9 mouse cellular contexts compared by ENCODE assay signal in genomic region chr2:75312246-75312645, GRCm38 (mm10).
A peak's percentile ranks its signal among the peaks of the same experiment; 100 is the strongest.
DNase-seq lines count a peak whose midpoint lies in the region; ATAC-seq and TF ChIP-seq lines count a peak whose summit lies in the region.
"Had no signal": no experiment of that assay in that cellular context is flagged by ENCODE, and none has a peak within 500 bp of the region (broad histone marks: within the 10 kb centered on the region; RNA-seq: fewer than 3 reads in every experiment).

No protein-coding gene starts in this region.

- H3K4me3 ChIP-seq in kidney, embryonic 16.5 days (ENCODE audit: low read length): no peak overlapping the region
- H3K4me3 ChIP-seq in hindbrain, embryonic 14.5 days (replicated peaks; ENCODE audit: low read length): no peak overlapping the region
- no peak overlapping the region for H3K4me3 ChIP-seq in liver, postnatal 0 days (ENCODE audit: low read depth, low read length)
- H3K4me3 ChIP-seq: liver, embryonic 13.5 days had no signal

- no peak for ATAC-seq in kidney, embryonic 16.5 days (ENCODE audit: low FRiP score, low TSS enrichment)
- ATAC-seq in hindbrain, embryonic 14.5 days (ENCODE audit: low FRiP score): no peak
- no peak for ATAC-seq in liver, postnatal 0 days

- no peaks in the 10 kb centered on the region for H3K36me3 ChIP-seq in kidney, embryonic 16.5 days (ENCODE audit: insufficient read depth, low read length)
- H3K36me3 ChIP-seq in hindbrain, embryonic 14.5 days (replicated peaks; ENCODE audit: control insufficient read depth, insufficient read depth): no peaks in the 10 kb centered on the region
- no peaks in the 10 kb centered on the region for H3K36me3 ChIP-seq in liver, postnatal 0 days (replicated peaks; ENCODE audit: insufficient read depth, low read length)
- H3K36me3 ChIP-seq: liver, embryonic 13.5 days had no signal

- TF ChIP-seq EP300 in liver, postnatal 0 days (IDR thresholded peaks at IDR 0.05; ENCODE audit: low read depth): no peak

- no peak overlapping the region for H3K27ac ChIP-seq in kidney, embryonic 16.5 days (ENCODE audit: low read length)
- H3K27ac ChIP-seq in hindbrain, embryonic 14.5 days: no peak overlapping the region
- H3K27ac ChIP-seq in liver, postnatal 0 days (ENCODE audit: low read depth): no peak overlapping the region
- H3K27ac ChIP-seq: liver, embryonic 13.5 days had no signal

- peaks cover 9% of the 10 kb centered on the region for H3K4me1 ChIP-seq in kidney, embryonic 16.5 days (ENCODE audit: insufficient read depth, low read length)
- 0 out of 2 replicates have a peak, but pooled peaks cover 7% of the 10 kb centered on the region for H3K4me1 ChIP-seq in hindbrain, embryonic 14.5 days (replicated peaks; ENCODE audit: control insufficient read depth, insufficient read depth, low read length)
- no peaks in the 10 kb centered on the region for H3K4me1 ChIP-seq in liver, postnatal 0 days (ENCODE audit: insufficient read depth)
- H3K4me1 ChIP-seq: liver, embryonic 13.5 days had no signal

- TF ChIP-seq CTCF in liver, postnatal 0 days (IDR thresholded peaks at IDR 0.05; ENCODE audit: low read depth): peak; percentile 62

- peaks cover 5% of the 10 kb centered on the region; the same call in 1 of the 2 replicates for H3K27me3 ChIP-seq in kidney, embryonic 16.5 days (ENCODE audit: insufficient read depth, low read length)
- peaks cover 5% of the 10 kb centered on the region; the same call in 1 of the 2 replicates for H3K27me3 ChIP-seq in hindbrain, embryonic 14.5 days (ENCODE audit: control insufficient read depth, insufficient read depth, low read length)
- H3K27me3 ChIP-seq in liver, postnatal 0 days (ENCODE audit: insufficient read depth, low read length): no peaks in the 10 kb centered on the region

- H3K4me2 ChIP-seq in kidney, embryonic 16.5 days (replicated peaks; ENCODE audit: low read depth, low read length): no peak overlapping the region
- H3K4me2 ChIP-seq in hindbrain, embryonic 14.5 days (replicated peaks): no peak overlapping the region
- no peak overlapping the region for H3K4me2 ChIP-seq in liver, postnatal 0 days (ENCODE audit: low read depth, low read length)
- H3K4me2 ChIP-seq: liver, embryonic 13.5 days had no signal

- 9% methylated on average over 7 of the region's 7 CpGs for WGBS in kidney, embryonic 16.5 days
- 16% methylated on average over 7 of the region's 7 CpGs for WGBS in hindbrain, embryonic 14.5 days
- WGBS in liver, postnatal 0 days (ENCODE audit: insufficient replicate concordance): 13% methylated on average over 7 of the region's 7 CpGs

- peak; percentile 27 for DNase-seq in kidney, adult 18-20 months
- peak; percentile 8 for DNase-seq in Muller cell, postnatal 12 days (ENCODE audit: inconsistent ontology term)
- DNase-seq in cerebellum, adult 9-11 months: peak; percentile 10
- DNase-seq in hindbrain, embryonic 14.5 days (ENCODE audit: low spot score): peak; percentile 82
- DNase-seq in liver, postnatal 0 days: peak; percentile 21
- DNase-seq in retina, postnatal 7 days (ENCODE audit: low read depth, low spot score): peak; percentile 17
- DNase-seq in urinary bladder, postnatal 10 days (ENCODE audit: low spot score): no peak
- DNase-seq: liver, embryonic 13.5 days had no signal

- H3K9ac ChIP-seq in kidney, embryonic 16.5 days (replicated peaks; ENCODE audit: low read length): no peak overlapping the region
- no peak overlapping the region for H3K9ac ChIP-seq in hindbrain, embryonic 14.5 days
- H3K9ac ChIP-seq in liver, postnatal 0 days (replicated peaks): no peak overlapping the region
- H3K9ac ChIP-seq: liver, embryonic 13.5 days had no signal

- no peaks in the 10 kb centered on the region for H3K9me3 ChIP-seq in kidney, embryonic 16.5 days (ENCODE audit: low read length)
- H3K9me3 ChIP-seq in hindbrain, embryonic 14.5 days (ENCODE audit: control insufficient read depth, low read length): no peaks in the 10 kb centered on the region
- H3K9me3 ChIP-seq in liver, postnatal 0 days (ENCODE audit: low read length): no peaks in the 10 kb centered on the region
- H3K9me3 ChIP-seq: liver, embryonic 13.5 days had no signal
